Mouse (Mus musculus): Measurements from ENCODE around the gene Sox8. TPM values are rescaled to one million over a fixed set of nuclear protein-coding genes. Genes with fewer than 3 reads are reported as not detected.

The Sox8 gene
- total and polyA plus RNA-seq, 3 experiments: not detected

GRCm38 (mm10) chr17:25612537-25612936 is 42.1 kb upstream of the Sox8 start:
- in situ Hi-C loops (cut with MboI; ENCODE audit: low pct_ligation_motif_present, low pct_unique_long_range_greater_than_20kb, low sequenced_read_pairs): no loop called here
- Histone ChIP-seq H3K9ac (ENCODE audit: insufficient read depth, low read depth) (no peak overlapping the region), H3K9me3 (replicated peaks; ENCODE audit: low read length) (no peaks in the 10 kb centered on the region), H3K79me2 (replicated peaks; ENCODE audit: control insufficient read depth, extremely low read depth, insufficient read depth, poor library complexity, severe bottlenecking) (no peaks in the 10 kb centered on the region), H3K4me1 (ENCODE audit: control insufficient read depth in 1 of 2, insufficient read depth in 2 of 2) (peaks cover 14 to 22% of the 10 kb centered on the region in 2 experiments), H3K4me3 (replicated peaks in 1 of 3; ENCODE audit: low read depth in 2 of 3, low read length in 2 of 3, poor library complexity in 1 of 3) (no peak overlapping the region), H3K4me2 (ENCODE audit: insufficient read depth, low read depth, poor library complexity, severe bottlenecking) (no peak overlapping the region), H3K36me3 (replicated peaks in 1 of 2; ENCODE audit: control insufficient read depth in 1 of 2, insufficient read depth in 1 of 2, low read length in 1 of 2) (peaks cover 8 to 67% of the 10 kb centered on the region in 2 experiments), H3K27ac (ENCODE audit: insufficient read depth, low read depth) (no peak overlapping the region), H3K27me3 (replicated peaks) (no peaks in the 10 kb centered on the region)
- no peak for DNase-seq (ENCODE audit: extremely low read depth)
- dilution Hi-C loops (cut with MboI; ENCODE audit: extremely low pct_ligation_motif_present, extremely low pct_unique_long_range_greater_than_20kb, low sequenced_read_pairs): no loop called here
- TF ChIP-seq RCOR1 (conservative IDR thresholded peaks at IDR 0.05; ENCODE audit: low read depth, low read length): no peak
- no peak for TF ChIP-seq ZNF384 (IDR thresholded peaks at IDR 0.05; ENCODE audit: low read depth, low read length)
- TF ChIP-seq RAD21 (IDR thresholded peaks at IDR 0.05; ENCODE audit: low read depth, low read length): no peak
- no peak for TF ChIP-seq CHD2 (IDR thresholded peaks at IDR 0.05; ENCODE audit: low read length)
- TF ChIP-seq ETS1 (conservative IDR thresholded peaks at IDR 0.05; ENCODE audit: low read depth, low read length): no peak
- TF ChIP-seq NRF1 (IDR thresholded peaks at IDR 0.05; ENCODE audit: low read depth, low read length): no peak
- no peak for TF ChIP-seq MAX (IDR thresholded peaks at IDR 0.05; ENCODE audit: low read length)
- TF ChIP-seq KAT2A (IDR thresholded peaks at IDR 0.05; ENCODE audit: insufficient replicate concordance, low read length): no peak
- no peak for TF ChIP-seq JUND (conservative IDR thresholded peaks at IDR 0.05; ENCODE audit: low read depth, low read length)

- Histone ChIP-seq H3K4me2 (ENCODE audit: insufficient read depth, low read depth, poor library complexity, severe bottlenecking) (no peak overlapping the region), H3K9ac (ENCODE audit: insufficient read depth, low read depth) (no peak overlapping the region), H3K36me3 (replicated peaks in 1 of 2; ENCODE audit: control insufficient read depth in 1 of 2, insufficient read depth in 1 of 2, low read length in 1 of 2) (peaks cover 0 to 58% of the 10 kb centered on the region in 2 experiments), H3K79me2 (replicated peaks; ENCODE audit: control insufficient read depth, extremely low read depth, insufficient read depth, poor library complexity, severe bottlenecking) (no peaks in the 10 kb centered on the region), H3K27ac (ENCODE audit: insufficient read depth, low read depth) (no peak overlapping the region), H3K4me3 (replicated peaks in 1 of 3; ENCODE audit: low read depth in 2 of 3, low read length in 2 of 3, poor library complexity in 1 of 3) (no peak overlapping the region), H3K27me3 (replicated peaks) (no peaks in the 10 kb centered on the region), H3K9me3 (replicated peaks; ENCODE audit: low read length) (no peaks in the 10 kb centered on the region), H3K4me1 (ENCODE audit: control insufficient read depth in 1 of 2, insufficient read depth in 2 of 2) (peaks cover 14 to 22% of the 10 kb centered on the region in 2 experiments)
- in situ Hi-C loops (cut with MboI; ENCODE audit: low pct_ligation_motif_present, low pct_unique_long_range_greater_than_20kb, low sequenced_read_pairs): no loop called here
- no peak for DNase-seq (ENCODE audit: extremely low read depth)
- TF ChIP-seq MEF2A (IDR thresholded peaks at IDR 0.05; ENCODE audit: borderline replicate concordance, low read depth, low read length) (no peak), TBP (conservative IDR thresholded peaks at IDR 0.05; ENCODE audit: low read depth, low read length) (no peak), EP300 (IDR thresholded peaks at IDR 0.05; ENCODE audit: low read length) (no peak), MXI1 (IDR thresholded peaks at IDR 0.05; ENCODE audit: low read depth, low read length) (no peak)
- dilution Hi-C loops (cut with MboI; ENCODE audit: extremely low pct_ligation_motif_present, extremely low pct_unique_long_range_greater_than_20kb, low sequenced_read_pairs): no loop called here
Observed at GRCm38 (mm10) chr17:25610151-25610550, 39.7 kb upstream of the Sox8 start.

- Histone ChIP-seq H3K27ac (ENCODE audit: insufficient read depth, low read depth) (no peak overlapping the region), H3K4me2 (ENCODE audit: insufficient read depth, low read depth, poor library complexity, severe bottlenecking) (no peak overlapping the region), H3K9me3 (replicated peaks; ENCODE audit: low read length) (no peaks in the 10 kb centered on the region), H3K9ac (ENCODE audit: insufficient read depth, low read depth) (no peak overlapping the region), H3K36me3 (replicated peaks in 1 of 2; ENCODE audit: control insufficient read depth in 1 of 2, insufficient read depth in 1 of 2, low read length in 1 of 2) (peaks cover 0 to 56% of the 10 kb centered on the region in 2 experiments), H3K79me2 (replicated peaks; ENCODE audit: control insufficient read depth, extremely low read depth, insufficient read depth, poor library complexity, severe bottlenecking) (no peaks in the 10 kb centered on the region), H3K4me1 (ENCODE audit: control insufficient read depth in 1 of 2, insufficient read depth in 2 of 2) (peaks cover 14 to 21% of the 10 kb centered on the region in 2 experiments), H3K4me3 (replicated peaks in 1 of 3; ENCODE audit: low read depth in 2 of 3, low read length in 2 of 3, poor library complexity in 1 of 3) (no peak overlapping the region), H3K27me3 (replicated peaks) (no peaks in the 10 kb centered on the region)
- TF ChIP-seq PAX5 (IDR thresholded peaks at IDR 0.05; ENCODE audit: low read length): no peak
- dilution Hi-C loops (cut with MboI; ENCODE audit: extremely low pct_ligation_motif_present, extremely low pct_unique_long_range_greater_than_20kb, low sequenced_read_pairs): no loop called here
- in situ Hi-C loops (cut with MboI; ENCODE audit: low pct_ligation_motif_present, low pct_unique_long_range_greater_than_20kb, low sequenced_read_pairs): no loop called here
- DNase-seq (ENCODE audit: extremely low read depth): no peak
Observed at GRCm38 (mm10) chr17:25609506-25609828, 39.0 kb upstream of the Sox8 start.
